Mouse (Mus musculus): ENCODE measurements around the gene Gm9195. TPM values are rescaled to one million over a fixed set of nuclear protein-coding genes. Genes with fewer than 3 reads are reported as not detected.

Gm9195 gene
- not detected for total RNA-seq (2021)
- long read RNA-seq, experiment 1, result 0 reads
- long read RNA-seq, experiment 2, result 0 reads

GRCm38 (mm10) chr14:72491738-72492137 lies at the start of gene Gm9195:
Gm9195 (minus strand) TSS chr14:72491838.
- no peak for DNase-seq
- intact Hi-C loops (cut with DNase I), result no loop called here

DNA sequence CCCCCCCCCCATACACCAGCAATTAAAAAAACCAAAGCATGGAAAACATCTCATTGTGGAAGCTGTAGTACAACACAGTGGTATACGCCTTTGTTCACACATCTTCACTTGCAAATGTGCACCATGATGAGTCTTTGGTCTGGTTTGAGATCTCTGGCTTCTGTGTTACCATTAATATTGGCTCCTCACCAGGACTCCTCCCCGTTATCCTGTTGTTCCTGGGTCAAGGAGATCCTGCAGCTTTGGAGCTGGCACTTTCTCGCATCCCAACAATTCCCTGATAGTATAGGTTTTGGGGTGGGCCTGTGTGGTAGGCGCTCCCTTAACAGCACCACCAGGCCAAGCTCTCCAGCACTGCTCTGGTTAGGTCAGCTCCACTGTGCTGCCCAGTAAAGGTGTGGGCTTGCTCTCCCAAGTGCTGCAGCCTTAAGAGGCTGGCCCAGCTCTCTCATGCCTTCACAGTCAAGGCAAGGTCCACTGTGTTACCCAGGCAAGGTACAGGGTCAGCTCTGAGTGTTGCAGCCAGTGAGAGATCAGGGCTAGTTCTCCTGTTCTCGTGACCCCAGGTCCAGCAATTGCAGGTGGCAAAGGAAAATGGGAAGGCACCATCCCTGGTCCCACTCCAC lies 44.9 kb upstream of the Gm9195 start:
- intact Hi-C loops (cut with DNase I), result no loop called here
- DNase-seq, result no peak

DNA sequence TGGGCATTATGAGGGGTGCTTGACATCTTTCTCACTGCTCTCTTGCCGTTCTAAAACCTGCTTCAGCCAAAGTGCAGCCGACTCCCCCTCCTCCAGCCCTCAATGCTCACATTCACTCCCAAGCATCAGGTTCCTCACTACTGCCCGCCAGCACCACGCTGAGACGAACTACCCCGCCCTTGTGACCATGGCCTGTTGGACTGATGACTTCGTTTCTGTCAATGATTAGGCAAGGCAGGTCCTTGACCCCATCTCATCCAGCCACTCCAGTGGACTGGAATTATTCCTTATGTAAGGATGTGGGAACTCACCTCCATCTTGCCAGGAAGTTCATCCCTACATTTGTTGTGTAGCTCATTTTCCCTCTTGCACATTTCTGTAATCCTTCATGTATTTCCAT lies 42.2 kb upstream of the Gm9195 start:
- intact Hi-C loops (cut with DNase I), result no loop called here
- DNase-seq, result no peak

DNA sequence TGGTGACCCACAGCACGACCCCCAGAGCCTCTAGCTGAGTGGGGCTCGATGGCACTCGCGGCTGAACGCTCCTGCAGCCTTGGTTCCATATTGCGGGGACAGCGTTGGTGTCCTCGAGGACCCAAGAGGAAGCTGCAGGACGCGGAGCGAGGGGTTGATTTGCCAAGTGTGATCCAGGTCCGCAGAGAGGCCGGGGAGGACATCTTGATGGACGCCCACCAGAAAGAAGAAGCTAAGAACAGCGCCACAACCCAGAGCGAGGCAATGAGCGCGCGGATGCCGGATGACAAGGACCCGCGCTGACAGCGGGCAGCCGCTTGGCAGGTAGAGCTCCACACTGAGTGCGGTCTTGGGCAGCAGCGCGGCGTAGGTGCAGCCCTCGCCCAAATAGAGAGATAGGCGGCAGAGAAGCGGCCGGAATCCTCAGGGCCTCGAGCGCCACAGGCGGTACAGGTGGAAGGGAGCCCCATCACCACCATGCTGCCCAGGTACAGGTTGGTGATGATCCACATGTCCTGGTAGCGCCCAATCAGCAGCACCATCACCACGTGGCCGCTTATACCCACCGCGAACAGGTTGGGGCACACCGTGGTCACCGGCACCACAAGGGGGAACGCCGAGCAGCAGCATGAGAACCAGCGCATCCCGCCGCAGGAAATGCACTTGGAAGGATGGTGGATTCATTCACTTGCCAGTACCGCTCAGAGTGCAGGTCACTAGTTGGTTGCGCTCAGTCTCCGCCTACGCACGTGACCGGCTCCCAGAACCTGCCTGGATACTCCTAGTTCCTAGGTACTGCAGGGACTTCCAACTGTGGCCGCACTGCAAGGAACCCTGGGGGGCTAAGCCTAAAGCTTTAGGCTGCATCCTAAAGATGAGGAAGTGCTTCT lies 40.6 kb upstream of the Gm9195 start:
- DNase-seq, result no peak
- intact Hi-C loops (cut with DNase I), result no loop called here

DNA sequence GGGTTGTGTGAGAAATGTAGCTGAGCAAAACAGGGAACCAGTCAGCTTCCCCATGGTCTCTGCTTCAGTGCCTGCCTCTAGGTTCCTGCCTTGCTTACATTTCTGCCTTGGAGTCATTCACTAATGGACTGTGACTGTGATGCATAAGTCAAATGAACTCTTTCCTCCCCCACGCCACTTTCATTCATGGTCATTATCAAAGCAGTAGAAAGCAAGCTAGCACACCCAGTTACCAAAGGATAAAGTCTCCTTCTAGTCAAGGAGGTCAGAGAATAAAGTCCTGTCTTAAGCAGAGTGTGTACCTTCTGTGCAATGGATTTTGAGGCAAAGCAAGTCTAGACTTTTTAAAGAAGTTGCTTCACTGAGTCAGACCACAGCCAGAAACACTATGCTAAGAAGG lies 35.5 kb upstream of the Gm9195 start:
- no peak for DNase-seq

DNA sequence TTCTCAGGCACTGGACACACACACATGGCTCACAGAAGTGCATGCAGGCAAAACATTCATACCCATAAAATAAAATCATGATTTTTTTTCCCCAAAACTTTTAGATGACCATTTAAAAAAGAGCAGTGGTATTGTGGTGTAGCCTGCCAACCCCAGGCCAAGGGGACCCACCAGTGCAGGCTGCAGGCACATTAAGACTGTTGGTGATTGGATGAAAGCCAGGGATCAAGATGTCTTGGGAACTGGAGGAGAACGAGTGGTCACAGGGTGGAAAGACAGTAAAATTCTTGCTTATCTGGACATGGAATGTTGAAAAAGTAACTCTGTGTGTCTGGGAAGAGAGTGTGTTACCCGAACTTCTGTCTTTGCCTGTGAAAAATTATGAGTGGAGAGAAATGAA lies 27.9 kb upstream of the Gm9195 start:
- intact Hi-C loops (cut with DNase I), result loop anchor here (5.0 kb wide), 2 partner anchors 142 to 1737 kb away; no protein-coding TSS in a partner anchor
- no peak for DNase-seq

More for the DNA sequence above, 35.5 kb upstream of the Gm9195 start:
- intact Hi-C loops (cut with DNase I), result no loop called here

GRCm38 (mm10) chr14:72518786-72519185 lies 27.1 kb upstream of the Gm9195 start:
- intact Hi-C loops (cut with DNase I), result loop anchor here (5.0 kb wide), 2 partner anchors 141 to 1736 kb away; no protein-coding TSS in a partner anchor

DNA sequence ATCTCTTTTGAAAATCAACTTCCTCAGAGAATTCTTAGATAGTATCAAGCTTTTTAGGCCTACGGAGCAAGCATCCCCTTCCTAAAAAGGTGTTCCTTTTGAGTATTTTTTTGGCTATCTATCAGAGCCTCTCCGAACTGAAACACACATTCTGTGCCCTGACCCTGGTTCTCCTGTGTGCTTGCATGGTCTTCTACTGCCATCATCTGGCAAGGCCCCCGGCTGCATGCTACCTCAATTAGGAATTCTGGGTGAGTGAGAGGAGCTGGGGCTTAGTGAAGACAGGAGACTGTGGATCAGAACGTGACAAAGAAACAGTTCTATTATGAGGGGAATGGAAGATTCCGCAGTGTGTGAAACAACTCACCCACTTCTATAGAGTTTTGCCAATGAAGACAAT lies 24.7 kb upstream of the Gm9195 start:
- DNase-seq, result peak; percentile 46 to 63
- intact Hi-C loops (cut with DNase I), result loop anchor here (5.0 kb wide), 2 partner anchors 139 to 1734 kb away; no protein-coding TSS in a partner anchor

More at GRCm38 (mm10) chr14:72518786-72519185, 27.1 kb upstream of the Gm9195 start:
- no peak for DNase-seq

DNA sequence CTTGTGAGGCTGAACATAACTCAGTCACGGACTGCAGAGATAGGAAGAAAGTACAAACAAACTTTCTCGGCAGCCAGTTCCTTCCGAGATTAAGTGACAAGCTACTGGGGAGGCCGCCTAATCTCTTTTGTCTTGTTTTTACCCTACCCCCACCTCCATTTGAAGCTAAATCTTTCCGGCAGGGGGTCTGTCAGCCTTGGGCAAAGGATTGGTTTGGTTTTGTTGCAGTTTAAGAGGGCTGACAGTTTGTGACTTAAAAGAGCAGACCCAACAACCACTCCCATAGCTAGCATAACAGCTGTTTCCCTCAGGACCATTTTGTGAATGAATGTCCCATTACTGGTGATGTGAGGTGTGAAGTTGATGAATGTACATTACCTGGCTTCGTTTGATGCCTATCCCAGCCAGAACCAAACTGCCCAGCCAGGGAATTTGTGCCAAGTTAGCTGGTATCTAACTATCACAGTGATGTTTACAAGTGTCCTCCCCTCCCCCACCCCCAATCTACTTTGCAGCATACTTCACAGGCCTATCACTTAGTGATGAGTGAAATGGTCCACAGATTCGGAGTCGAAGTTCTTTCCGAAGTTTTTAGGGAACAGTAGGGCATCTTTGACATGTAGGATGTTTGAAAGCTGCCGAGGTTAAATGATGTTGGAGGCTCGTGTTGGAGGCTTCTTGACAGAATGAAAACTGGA lies 15.2 kb upstream of the Gm9195 start:
- no peak for DNase-seq
- intact Hi-C loops (cut with DNase I), result no loop called here

DNA sequence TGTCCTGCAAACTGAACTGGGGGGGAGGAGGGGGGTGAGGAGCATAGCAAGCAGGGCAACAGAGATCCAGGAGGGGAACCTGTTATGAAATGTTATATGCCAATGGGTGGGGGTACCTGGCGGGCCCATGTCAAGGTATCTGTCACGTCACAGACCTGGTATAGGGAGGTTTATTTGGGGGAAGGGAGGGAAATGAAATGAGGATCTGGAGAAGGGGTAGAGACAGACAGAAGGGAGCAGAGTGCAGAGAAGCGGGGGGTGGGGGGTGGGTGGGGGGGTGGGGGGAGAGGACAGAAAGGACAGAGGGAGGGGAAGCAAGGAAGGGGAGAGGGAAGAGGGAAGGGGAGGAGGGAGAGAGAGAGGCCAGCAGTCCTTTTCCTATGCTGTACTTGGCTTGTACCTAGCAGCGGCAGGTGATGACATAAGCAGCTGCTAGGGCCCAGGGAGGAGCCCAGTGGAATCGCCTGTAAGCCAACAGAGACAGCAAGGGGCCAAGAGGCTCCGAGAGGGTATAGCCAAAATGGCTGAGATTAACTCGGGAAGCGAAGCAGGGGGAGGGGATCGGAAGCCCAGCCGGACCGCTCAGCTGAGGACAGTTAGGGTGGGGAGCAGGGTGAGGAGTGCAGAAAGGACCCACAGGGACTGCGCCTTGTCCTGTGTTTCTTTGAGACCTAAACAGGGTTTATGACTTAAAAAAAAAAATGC lies 14.5 kb upstream of the Gm9195 start:
- intact Hi-C loops (cut with DNase I), result no loop called here
- DNase-seq, result peak; percentile 9 to 23

DNA sequence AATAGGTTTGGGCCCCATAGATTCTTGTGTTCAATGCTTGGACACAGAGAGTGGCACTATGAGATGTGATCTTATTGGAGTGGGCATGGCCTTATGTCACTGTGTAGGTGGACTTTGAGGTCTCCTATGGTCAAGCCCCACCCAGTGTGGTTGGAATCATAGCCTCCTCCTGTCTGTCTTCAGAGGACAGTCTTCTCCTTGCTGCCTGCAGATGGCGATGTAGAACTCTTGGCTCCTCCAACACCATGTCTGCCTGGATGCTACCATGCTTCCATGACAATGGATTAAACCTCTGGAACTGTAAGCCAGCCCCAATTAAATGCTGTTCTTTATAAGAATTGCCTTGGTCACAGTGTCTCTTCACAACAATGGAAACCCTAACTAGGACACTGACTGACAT lies 13.3 kb upstream of the Gm9195 start:
- no peak for DNase-seq
- intact Hi-C loops (cut with DNase I), result no loop called here

GRCm38 (mm10) chr14:72503241-72503640 lies 11.6 kb upstream of the Gm9195 start:
- intact Hi-C loops (cut with DNase I), result no loop called here
- no peak for DNase-seq

GRCm38 (mm10) chr14:72493775-72494174 lies 2.1 kb upstream of the Gm9195 start:
- intact Hi-C loops (cut with DNase I), result no loop called here

DNA sequence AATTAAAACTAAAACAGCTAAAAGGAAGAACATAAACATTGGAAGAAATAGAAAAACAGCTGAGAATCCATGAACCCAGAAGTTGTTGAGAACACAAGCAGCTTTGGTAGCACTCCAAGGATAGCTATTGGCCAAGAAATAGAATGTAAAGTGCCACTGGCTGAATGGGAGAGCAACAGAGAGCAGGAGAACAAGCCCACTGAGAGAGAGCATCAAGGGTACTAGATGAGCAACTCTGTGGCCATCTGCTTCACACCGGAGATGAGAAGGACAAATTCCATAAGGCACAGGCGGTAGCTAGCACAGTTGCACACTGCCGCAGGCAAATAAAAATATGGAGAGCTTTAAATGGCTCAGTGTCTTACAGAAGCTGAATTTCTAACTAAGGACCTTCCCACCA lies 1.3 kb downstream of the Gm9195 start:
- intact Hi-C loops (cut with DNase I), result no loop called here
- DNase-seq, result no peak

More at GRCm38 (mm10) chr14:72493775-72494174, 2.1 kb upstream of the Gm9195 start:
- no peak for DNase-seq

DNA sequence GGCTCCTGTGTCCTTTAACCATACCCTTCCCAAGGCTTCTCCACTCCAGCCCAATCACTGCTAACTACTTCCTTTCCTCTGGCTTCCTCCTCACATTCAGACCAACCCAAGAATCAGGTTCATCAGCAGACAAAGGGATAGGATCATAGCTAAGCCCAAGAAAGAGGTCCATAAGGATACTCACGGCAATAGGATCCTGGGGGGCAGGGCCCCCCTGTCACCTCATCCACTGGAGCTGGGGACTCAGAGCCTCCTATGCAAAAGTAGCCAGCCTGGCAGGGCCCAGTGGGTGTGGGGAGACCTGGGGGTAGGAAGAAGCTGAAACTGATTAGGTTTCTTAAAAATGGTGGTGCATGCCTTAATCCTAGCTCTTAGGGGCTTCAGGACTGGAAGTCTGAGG lies 17.1 kb downstream of the Gm9195 start:
- no peak for DNase-seq
- intact Hi-C loops (cut with DNase I), result no loop called here

- DNase-seq, result no peak
- intact Hi-C loops (cut with DNase I), result no loop called here
Measured at GRCm38 (mm10) chr14:72468429-72468828, 23.2 kb downstream of the Gm9195 start.

GRCm38 (mm10) chr14:72466384-72466783 lies 25.3 kb downstream of the Gm9195 start:
- intact Hi-C loops (cut with DNase I), result no loop called here

GRCm38 (mm10) chr14:72461591-72461990 lies 30.0 kb downstream of the Gm9195 start:
- intact Hi-C loops (cut with DNase I), result no loop called here
- no peak for DNase-seq

More at GRCm38 (mm10) chr14:72466384-72466783, 25.3 kb downstream of the Gm9195 start:
- DNase-seq, result no peak

GRCm38 (mm10) chr14:72460291-72460690 lies 31.3 kb downstream of the Gm9195 start:
- DNase-seq, result no peak
- intact Hi-C loops (cut with DNase I), result no loop called here

DNA sequence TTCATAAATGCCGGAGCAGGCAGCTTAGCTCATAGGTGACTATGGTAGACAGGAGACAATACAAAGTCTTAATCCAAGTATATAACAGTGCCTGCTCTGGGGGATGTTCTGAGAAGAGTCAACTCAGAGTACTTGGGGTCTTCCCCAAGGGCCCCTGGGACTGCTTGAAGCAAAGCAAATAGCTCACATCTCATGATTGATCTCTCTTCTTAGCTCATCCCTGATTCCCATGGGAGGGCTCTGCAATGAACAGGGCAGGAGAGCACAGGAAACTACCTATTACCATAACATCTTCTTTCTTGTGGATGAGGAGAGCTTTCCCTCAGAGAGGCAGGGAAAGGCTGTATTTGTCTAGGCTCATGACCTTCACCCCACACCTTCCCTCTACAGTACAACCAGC lies 32.7 kb downstream of the Gm9195 start:
- intact Hi-C loops (cut with DNase I), result no loop called here
- no peak for DNase-seq

All from heart, postnatal 14 days (tissue).